In genomic region chr6:94986346-94986745, GRCm38 (mm10) we compare ENCODE assay signal across 9 mouse cellular contexts.
A peak's percentile ranks its signal among the peaks of the same experiment; 100 is the strongest.
DNase-seq lines count a peak whose midpoint lies in the region; ATAC-seq and TF ChIP-seq lines count a peak whose summit lies in the region.
"Had no signal": no experiment of that assay in that cellular context is flagged by ENCODE, and none has a peak within 500 bp of the region (broad histone marks: within the 10 kb centered on the region; RNA-seq: fewer than 3 reads in every experiment).

No protein-coding gene starts in this region.

- H3K36me3 ChIP-seq in hindbrain, embryonic 11.5 days (ENCODE audit: control insufficient read depth, insufficient read depth, low read length) = no peaks in the 10 kb centered on the region
- no peaks in the 10 kb centered on the region for H3K36me3 ChIP-seq in hindbrain, embryonic 10.5 days
- no peaks in the 10 kb centered on the region for H3K36me3 ChIP-seq in ES-E14 (ENCODE audit: control insufficient read depth, insufficient read depth, low read length, poor library complexity, severe bottlenecking)
- no peaks in the 10 kb centered on the region for H3K36me3 ChIP-seq in midbrain, embryonic 14.5 days (ENCODE audit: control insufficient read depth, insufficient read depth, low read length)

- peak; percentile 25; the same call in 1 of the 2 replicates for ATAC-seq in hindbrain, embryonic 11.5 days (ENCODE audit: low FRiP score)
- peak; percentile 79 for ATAC-seq in common myeloid progenitor, adult 5-6 weeks (replicated peaks; ENCODE audit: low read depth, poor library complexity, severe bottlenecking)
- peak; percentile 76 to 85 for ATAC-seq in hematopoietic stem cell, adult 5-6 weeks (replicated peaks in 1 of 2; ENCODE audit: insufficient read depth in 1 of 2, low FRiP score in 2 of 2, low TSS enrichment in 1 of 2, low read depth in 1 of 2, poor library complexity in 2 of 2, severe bottlenecking in 2 of 2)
- no peak for ATAC-seq in midbrain, embryonic 14.5 days (ENCODE audit: low FRiP score, low TSS enrichment)

- H3K9ac ChIP-seq in hindbrain, embryonic 11.5 days (ENCODE audit: low read depth, low read length) = no peak overlapping the region
- no peak overlapping the region; the same call in 1 of the 2 replicates for H3K9ac ChIP-seq in ES-E14 (ENCODE audit: insufficient read depth, low read depth, low read length, poor library complexity, severe bottlenecking)
- H3K9ac ChIP-seq in midbrain, embryonic 14.5 days (replicated peaks; ENCODE audit: low read length) = no peak overlapping the region

- no peaks in the 10 kb centered on the region for H3K9me3 ChIP-seq in hindbrain, embryonic 11.5 days (ENCODE audit: control insufficient read depth, low read length)
- no peaks in the 10 kb centered on the region for H3K9me3 ChIP-seq in hindbrain, embryonic 10.5 days
- no peaks in the 10 kb centered on the region for H3K9me3 ChIP-seq in ES-E14 (ENCODE audit: control insufficient read depth, insufficient read depth, low read depth, low read length)
- no peaks in the 10 kb centered on the region for H3K9me3 ChIP-seq in midbrain, embryonic 14.5 days (ENCODE audit: control insufficient read depth, low read length)

- H3K4me1 ChIP-seq in hindbrain, embryonic 11.5 days (replicated peaks; ENCODE audit: control insufficient read depth, insufficient read depth, low read length) = no peaks in the 10 kb centered on the region
- peaks cover 6% of the 10 kb centered on the region; the same call in 1 of the 2 replicates for H3K4me1 ChIP-seq in hindbrain, embryonic 10.5 days (replicated peaks)
- H3K4me1 ChIP-seq in ES-E14 (ENCODE audit: control insufficient read depth in 2 of 2, insufficient read depth in 2 of 2, low read length in 2 of 2, poor library complexity in 1 of 2) = no peaks in the 10 kb centered on the region
- no peaks in the 10 kb centered on the region for H3K4me1 ChIP-seq in midbrain, embryonic 14.5 days (ENCODE audit: control insufficient read depth, insufficient read depth, low read length)
- H3K4me1 ChIP-seq: megakaryocyte, embryonic 14.5 days had no signal

- in situ Hi-C loops in ES-E14 (cut with MboI; ENCODE audit: low sequenced_read_pairs in 2 of 2, unreplicated experiment in 2 of 2) = loop anchor here in 1 of 2 experiments (10.0 kb wide), 1 partner anchor 442 kb away; no protein-coding TSS in a partner anchor

- H3K27me3 ChIP-seq in hindbrain, embryonic 11.5 days (ENCODE audit: control insufficient read depth, insufficient read depth, low read length) = no peaks in the 10 kb centered on the region
- H3K27me3 ChIP-seq in hindbrain, embryonic 10.5 days (ENCODE audit: insufficient read depth, poor library complexity, severe bottlenecking) = no peaks in the 10 kb centered on the region
- H3K27me3 ChIP-seq in midbrain, embryonic 14.5 days (ENCODE audit: control insufficient read depth, insufficient read depth, low read length) = no peaks in the 10 kb centered on the region

- H3K4me2 ChIP-seq in hindbrain, embryonic 11.5 days (replicated peaks; ENCODE audit: low read depth, low read length) = no peak overlapping the region
- no peak overlapping the region for H3K4me2 ChIP-seq in midbrain, embryonic 14.5 days (ENCODE audit: low read length)

- DNase-seq in hindbrain, embryonic 11.5 days (ENCODE audit: low spot score) = peak; percentile 80
- DNase-seq in hindbrain, embryonic 10.5 days (ENCODE audit: low spot score) = no peak
- peak; percentile 51 for DNase-seq in ES-E14 (ENCODE audit: low read depth, low spot score)
- DNase-seq in layer of hippocampus, postnatal 14 days (ENCODE audit: low spot score in 2 of 2) = peak; percentile 15 to 76
- DNase-seq in midbrain, embryonic 14.5 days = peak; percentile 93
- no peak for DNase-seq in spleen, adult 12 weeks (ENCODE audit: low spot score)

- WGBS in hindbrain, embryonic 11.5 days = 26% methylated on average over 4 of the region's 4 CpGs
- 29% methylated on average over 4 of the region's 4 CpGs for WGBS in hindbrain, embryonic 10.5 days
- 29% methylated on average over 4 of the region's 4 CpGs for WGBS in midbrain, embryonic 14.5 days

- H3K27ac ChIP-seq in hindbrain, embryonic 11.5 days (ENCODE audit: low read depth, low read length) = no peak overlapping the region
- H3K27ac ChIP-seq in hindbrain, embryonic 10.5 days = no peak overlapping the region
- H3K27ac ChIP-seq in ES-E14 (ENCODE audit: insufficient read depth, low read depth, low read length, poor library complexity, severe bottlenecking) = no peak overlapping the region
- no peak overlapping the region for H3K27ac ChIP-seq in midbrain, embryonic 14.5 days (replicated peaks; ENCODE audit: low read depth, low read length)

- H3K4me3 ChIP-seq in hindbrain, embryonic 11.5 days (ENCODE audit: low read depth, low read length) = no peak overlapping the region
- H3K4me3 ChIP-seq in hindbrain, embryonic 10.5 days = no peak overlapping the region
- H3K4me3 ChIP-seq in ES-E14 (ENCODE audit: insufficient read depth in 1 of 2, low read depth in 1 of 2, low read length in 2 of 2, poor library complexity in 1 of 2, severe bottlenecking in 1 of 2) = no peak overlapping the region
- no peak overlapping the region for H3K4me3 ChIP-seq in midbrain, embryonic 14.5 days (replicated peaks; ENCODE audit: low read depth, low read length)
- H3K4me3 ChIP-seq: megakaryocyte, embryonic 14.5 days had no signal

TF ChIP-seq in ES-E14, 5 proteins besides CTCF, POLR2A, EP300 and RAD21:
- no peak for TF ChIP-seq CHD2 (IDR thresholded peaks at IDR 0.05; ENCODE audit: low read depth, low read length)
- TF ChIP-seq MAFK (IDR thresholded peaks at IDR 0.05; ENCODE audit: insufficient read depth, low read depth, low read length) = no peak
- TF ChIP-seq ZC3H11A (IDR thresholded peaks at IDR 0.05; ENCODE audit: borderline replicate concordance, low read depth, low read length) = peak; percentile 94

Comparison
In these comparisons a context has a peak if more than half of its experiments do, and no peak if none do; other contexts are left out.
1. DNase-seq: peak in hindbrain, embryonic 11.5 days (single experiment), ES-E14 (single experiment), layer of hippocampus, postnatal 14 days (2 of 2) and midbrain, embryonic 14.5 days (single experiment); none in hindbrain, embryonic 10.5 days (single experiment) and spleen, adult 12 weeks (single experiment).